Mouse (Mus musculus) liver, embryonic 11.5 days (tissue): ENCODE results near the gene Lsm7. TPM values are rescaled to one million over a fixed set of nuclear protein-coding genes. Genes with fewer than 3 reads are reported as not detected.

Source experiments
- ATAC-seq: fragments of 200-750 bp; cut with Nextera tagmentation; replicated peaks from 2 replicates; pipeline ENCODE4 v1.8.0; 2017; ENCODE audit warnings: moderate number of reproducible peaks, mild to moderate bottlenecking, moderate TSS enrichment, moderate library complexity; ENCODE audit not compliant: low FRiP score
- DNase-seq: peaks from one replicate; pipeline ENCODE4 v3.0.0-alpha.2; 2017; ENCODE audit warnings: low spot score
- H3K27ac ChIP-seq: fragments of 300-500 bp; sonication (generic); 2 replicates; pipeline ENCODE4 v1.5.1; 2014; ENCODE audit warnings: mild to moderate bottlenecking, low read depth, low read length, control low read depth
- H3K27me3 ChIP-seq: fragments of 300-500 bp; sonication (generic); replicated peaks from 2 replicates; pipeline ENCODE4 v1.6.1; 2014; ENCODE audit warnings: low read length, mixed read lengths; ENCODE audit not compliant: control insufficient read depth, insufficient read depth
- H3K36me3 ChIP-seq: fragments of 300-500 bp; sonication (generic); 2 replicates; pipeline ENCODE4 v1.6.1; 2014; ENCODE audit warnings: mild to moderate bottlenecking, low read length, moderate library complexity, mixed read lengths; ENCODE audit not compliant: control insufficient read depth, insufficient read depth
- H3K4me1 ChIP-seq: fragments of 300-500 bp; sonication (generic); replicated peaks from 2 replicates; pipeline ENCODE4 v1.6.1; 2014; ENCODE audit warnings: low read length, mixed read lengths; ENCODE audit not compliant: control insufficient read depth, insufficient read depth
- H3K4me2 ChIP-seq: fragments of 300-500 bp; sonication (generic); 2 replicates; pipeline ENCODE4 v1.6.1; 2014; ENCODE audit warnings: mild to moderate bottlenecking, control low read depth, moderate library complexity
- H3K4me3 ChIP-seq: fragments of 300-500 bp; sonication (generic); 2 replicates; pipeline ENCODE4 v1.5.1; 2014; ENCODE audit warnings: low read depth, low read length, control low read depth
- H3K9ac ChIP-seq: fragments of 300-500 bp; sonication (generic); 2 replicates; pipeline ENCODE4 v1.6.1; 2014; ENCODE audit warnings: low read depth, low read length, control low read depth
- H3K9me3 ChIP-seq: fragments of 300-500 bp; sonication (generic); 2 replicates; pipeline ENCODE4 v1.6.1; 2016; ENCODE audit warnings: low read length, inconsistent platforms, mixed read lengths; ENCODE audit not compliant: control insufficient read depth
- WGBS: fragments of 180-500 bp; shearing (Covaris S2); extraction: QIAGEN DNeasy Blood & Tissue Kit; methylation state at CpG from one replicate; pipeline ENCODE4 v1.1.7; 2014; 5-methylcytosine and 5-hydroxymethylcytosine counted together
- polyA plus RNA-seq: library from polyadenylated mRNA; unstranded; fragments of >200 nt; fragmentation: Nextera tagmentation; extraction: Ambion mirVana; gene quantifications from 2 replicates; pipeline ENCODE4 v1.2.1, GENCODE M21; 2014

Lsm7 gene
- polyA plus RNA-seq, 1 experiment from 2014 or later = 453 TPM

- H3K9me3 ChIP-seq = no peaks in the 10 kb centered on the region
- H3K27ac ChIP-seq = no peak within 1 kb of the TSS
- peaks cover 12% of the 10 kb centered on the region for H3K4me1 ChIP-seq
- whole genome bisulfite sequencing = 6% methylated on average over 51 of the region's 51 CpGs
- ATAC-seq = no peak
- no peaks in the 10 kb centered on the region for H3K36me3 ChIP-seq
- H3K9ac ChIP-seq = no peak within 1 kb of the TSS
- H3K4me3 ChIP-seq = peak within 1 kb of the TSS; percentile 36
- H3K27me3 ChIP-seq = peaks cover 61% of the 10 kb centered on the region
- DNase-seq = no peak
- H3K4me2 ChIP-seq = peak within 1 kb of the TSS; percentile 65
Measured at GRCm38 (mm10) chr10:80843931-80844547, 11.0 kb downstream of the Lsm7 start, which contains the start of gene Lingo3. TSS of gene Lingo3 (minus strand) at chr10:80844039.

GRCm38 (mm10) chr10:80843087-80843930 is 11.7 kb downstream of the Lsm7 start:
- 10% methylated on average over 32 of the region's 32 CpGs for WGBS
- ATAC-seq = no peak

GRCm38 (mm10) chr10:80842334-80842733 is 12.7 kb downstream of the Lsm7 start:
- no peak overlapping the region for H3K9ac ChIP-seq
- no peak overlapping the region for H3K4me3 ChIP-seq
- no peak overlapping the region for H3K4me2 ChIP-seq
- no peak overlapping the region for H3K27ac ChIP-seq
- H3K4me1 ChIP-seq = 0 out of 2 replicates have a peak, but pooled peaks cover 3% of the 10 kb centered on the region
- peaks cover 70% of the 10 kb centered on the region for H3K27me3 ChIP-seq
- no peaks in the 10 kb centered on the region for H3K36me3 ChIP-seq
- DNase-seq (no peak), ATAC-seq (no peak)
- 76% methylated on average over 15 of the region's 15 CpGs for whole genome bisulfite sequencing
- H3K9me3 ChIP-seq = no peaks in the 10 kb centered on the region

More at GRCm38 (mm10) chr10:80843087-80843930, 11.7 kb downstream of the Lsm7 start:
- Histone ChIP-seq H3K27me3 (peaks cover 66% of the 10 kb centered on the region), H3K4me2 (peak overlapping the region; percentile 65), H3K4me3 (peak overlapping the region; percentile 36), H3K9me3 (no peaks in the 10 kb centered on the region), H3K9ac (no peak overlapping the region), H3K36me3 (no peaks in the 10 kb centered on the region), H3K27ac (no peak overlapping the region), H3K4me1 (peaks cover 4% of the 10 kb centered on the region; the same call in 1 of the 2 replicates)
- no peak for DNase-seq

- Histone ChIP-seq H3K36me3 (no peaks in the 10 kb centered on the region), H3K9ac (no peak overlapping the region), H3K9me3 (no peaks in the 10 kb centered on the region), H3K27me3 (peaks cover 76% of the 10 kb centered on the region), H3K27ac (no peak overlapping the region), H3K4me1 (0 out of 2 replicates have a peak, but pooled peaks cover 3% of the 10 kb centered on the region), H3K4me3 (no peak overlapping the region), H3K4me2 (no peak overlapping the region)
- DNase-seq (no peak), ATAC-seq (no peak)
- WGBS = 76% methylated on average over 2 of the region's 2 CpGs
Measured at GRCm38 (mm10) chr10:80841685-80842084, 13.3 kb downstream of the Lsm7 start.

GRCm38 (mm10) chr10:80839848-80840247 is 15.2 kb downstream of the Lsm7 start:
- DNase-seq (no peak), ATAC-seq (no peak)
- Histone ChIP-seq H3K36me3 (no peaks in the 10 kb centered on the region), H3K4me1 (0 out of 2 replicates have a peak, but pooled peaks cover 3% of the 10 kb centered on the region), H3K9me3 (no peaks in the 10 kb centered on the region), H3K9ac (no peak overlapping the region), H3K4me3 (no peak overlapping the region), H3K4me2 (no peak overlapping the region), H3K27me3 (peaks cover 77% of the 10 kb centered on the region), H3K27ac (no peak overlapping the region)
- 58% methylated on average over 6 of the region's 6 CpGs for WGBS

GRCm38 (mm10) chr10:80838346-80838912 is 16.6 kb downstream of the Lsm7 start:
- Histone ChIP-seq H3K4me3 (no peak overlapping the region), H3K27ac (no peak overlapping the region)

GRCm38 (mm10) chr10:80837827-80838226 is 17.2 kb downstream of the Lsm7 start:
- H3K27ac ChIP-seq = no peak overlapping the region
- DNase-seq (no peak), ATAC-seq (no peak)
- H3K4me3 ChIP-seq = no peak overlapping the region
- no peaks in the 10 kb centered on the region for H3K9me3 ChIP-seq
- no peaks in the 10 kb centered on the region for H3K4me1 ChIP-seq
- H3K36me3 ChIP-seq = no peaks in the 10 kb centered on the region
- no peak overlapping the region for H3K9ac ChIP-seq
- 30% methylated on average over 2 of the region's 2 CpGs for WGBS
- peaks cover 76% of the 10 kb centered on the region for H3K27me3 ChIP-seq
- H3K4me2 ChIP-seq = no peak overlapping the region

More at GRCm38 (mm10) chr10:80838346-80838912, 16.6 kb downstream of the Lsm7 start:
- 67% methylated on average over 2 of the region's 2 CpGs for WGBS
- Histone ChIP-seq H3K9ac (no peak overlapping the region), H3K27me3 (peaks cover 77% of the 10 kb centered on the region), H3K4me2 (no peak overlapping the region), H3K36me3 (no peaks in the 10 kb centered on the region), H3K9me3 (no peaks in the 10 kb centered on the region), H3K4me1 (no peaks in the 10 kb centered on the region)
- DNase-seq (no peak), ATAC-seq (no peak)

- Histone ChIP-seq H3K9me3 (no peaks in the 10 kb centered on the region), H3K27ac (no peak overlapping the region), H3K4me1 (no peaks in the 10 kb centered on the region), H3K4me3 (no peak overlapping the region), H3K36me3 (no peaks in the 10 kb centered on the region; the same call in 1 of the 2 replicates), H3K4me2 (no peak overlapping the region), H3K27me3 (peaks cover 71% of the 10 kb centered on the region), H3K9ac (no peak overlapping the region)
- 50% methylated on average over 7 of the region's 7 CpGs for WGBS
- ATAC-seq (no peak; the same call in 1 of the 2 replicates), DNase-seq (no peak)
Measured at GRCm38 (mm10) chr10:80836949-80837379, 18.0 kb downstream of the Lsm7 start.
